Mouse (Mus musculus): ENCODE results near the gene Smad9. TPM values are rescaled to one million over a fixed set of nuclear protein-coding genes. Genes with fewer than 3 reads are reported as not detected.

The Smad9 gene
- polyA plus RNA-seq (2012; rRNA removed) (3.6 and 5.0 TPM in 2 replicates), polyA plus RNA-seq (2014; fragmentation: Nextera tagmentation; extraction: Ambion mirVana) (1.2 and 1.7 TPM in 2 replicates)

DNA sequence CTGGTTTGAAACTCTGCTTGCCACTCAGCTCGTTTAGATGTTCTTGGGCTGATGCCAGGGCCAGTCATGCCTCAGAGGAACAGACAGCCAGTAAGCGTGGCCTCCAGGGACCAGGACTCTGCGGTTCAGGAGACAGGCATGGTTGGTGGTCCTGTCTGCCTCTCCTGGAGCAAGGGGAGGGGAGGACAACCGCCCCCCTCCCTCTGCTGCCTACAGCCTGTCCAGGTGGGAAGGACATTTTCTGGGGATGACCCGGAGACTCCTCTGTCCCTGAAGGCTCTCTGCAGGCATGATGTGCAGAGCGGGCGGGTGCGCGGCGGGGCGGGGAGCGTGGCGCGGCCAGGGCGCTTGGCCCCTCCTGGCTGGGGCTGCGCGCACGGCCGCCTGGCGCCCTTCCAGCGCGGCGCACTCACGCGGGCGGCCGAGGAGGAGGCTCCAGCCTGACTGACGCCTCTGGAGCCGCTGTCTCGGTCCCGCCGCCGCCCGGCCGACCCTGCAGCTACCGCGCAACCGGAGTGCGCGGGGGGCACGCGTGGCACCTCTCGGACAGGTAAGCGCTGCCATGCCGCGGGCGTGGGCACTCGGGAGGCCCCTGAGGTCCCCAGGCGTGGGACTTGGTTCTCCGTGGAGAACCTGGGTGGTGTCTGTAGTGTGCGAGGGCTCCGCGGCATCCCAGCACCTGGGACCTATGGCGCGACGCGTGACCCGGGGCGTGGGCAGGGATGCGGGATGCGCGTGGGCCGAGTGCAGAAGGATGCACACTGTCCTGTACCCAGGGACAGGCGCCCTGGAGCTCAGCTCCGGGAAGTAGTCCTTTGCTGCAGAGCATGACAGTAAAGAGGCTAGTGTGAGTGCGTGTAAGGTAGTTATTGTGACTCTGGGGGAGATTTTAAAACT lies at the start of gene Smad9:
Smad9 (plus strand) TSS at position 438 of the 897 bp plus-strand sequence.
- WGBS: under 1% methylated on average over 52 of the region's 66 CpGs

GRCm38 (mm10) chr3:54708972-54709371 lies 46.4 kb upstream of the Smad9 start:
- Histone ChIP-seq H3K4me1 (ENCODE audit: control insufficient read depth, insufficient read depth, low read length) (no peaks in the 10 kb centered on the region), H3K9ac (ENCODE audit: low read depth, low read length, severe bottlenecking) (no peak overlapping the region), H3K27me3 (ENCODE audit: control insufficient read depth, insufficient read depth, low read length) (no peaks in the 10 kb centered on the region), H3K36me3 (ENCODE audit: control insufficient read depth, insufficient read depth, low read length) (peaks cover 84% of the 10 kb centered on the region), H3K27ac (replicated peaks; ENCODE audit: low read depth, low read length) (no peak overlapping the region), H3K4me3 (replicated peaks; ENCODE audit: low read length) (no peak overlapping the region), H3K9me3 (ENCODE audit: control insufficient read depth, low read length) (no peaks in the 10 kb centered on the region), H3K4me2 (replicated peaks; ENCODE audit: low read depth, low read length, severe bottlenecking) (no peak overlapping the region)
- TF ChIP-seq POLR2A (IDR thresholded peaks at IDR 0.05; ENCODE audit: borderline replicate concordance, extremely low read depth, insufficient read depth, insufficient read length): no peak
- no peak for DNase-seq (ENCODE audit: low spot score)
- no peak for ATAC-seq (ENCODE audit: low FRiP score, low read depth)
- 75% methylated on average over 9 of the region's 9 CpGs for WGBS

More for the DNA sequence above, at the start of gene Smad9:
- TF ChIP-seq POLR2A (IDR thresholded peaks at IDR 0.05; ENCODE audit: borderline replicate concordance, extremely low read depth, insufficient read depth, insufficient read length): no peak
- Histone ChIP-seq H3K4me2 (replicated peaks; ENCODE audit: low read depth, low read length, severe bottlenecking) (peak within 1 kb of the TSS; percentile 98), H3K9me3 (ENCODE audit: control insufficient read depth, low read length) (no peaks in the 10 kb centered on the region), H3K4me1 (ENCODE audit: control insufficient read depth, insufficient read depth, low read length) (peaks cover 11% of the 10 kb centered on the region), H3K36me3 (ENCODE audit: control insufficient read depth, insufficient read depth, low read length) (peaks cover 10% of the 10 kb centered on the region), H3K4me3 (replicated peaks; ENCODE audit: low read length) (peak within 1 kb of the TSS; percentile 75), H3K27ac (replicated peaks; ENCODE audit: low read depth, low read length) (peak within 1 kb of the TSS; percentile 77), H3K27me3 (ENCODE audit: control insufficient read depth, insufficient read depth, low read length) (no peaks in the 10 kb centered on the region), H3K9ac (ENCODE audit: low read depth, low read length, severe bottlenecking) (peak within 1 kb of the TSS; percentile 76)
- peak; percentile 87 for ATAC-seq (ENCODE audit: low FRiP score, low read depth)
- peak; percentile 66 for DNase-seq (ENCODE audit: low spot score)

DNA sequence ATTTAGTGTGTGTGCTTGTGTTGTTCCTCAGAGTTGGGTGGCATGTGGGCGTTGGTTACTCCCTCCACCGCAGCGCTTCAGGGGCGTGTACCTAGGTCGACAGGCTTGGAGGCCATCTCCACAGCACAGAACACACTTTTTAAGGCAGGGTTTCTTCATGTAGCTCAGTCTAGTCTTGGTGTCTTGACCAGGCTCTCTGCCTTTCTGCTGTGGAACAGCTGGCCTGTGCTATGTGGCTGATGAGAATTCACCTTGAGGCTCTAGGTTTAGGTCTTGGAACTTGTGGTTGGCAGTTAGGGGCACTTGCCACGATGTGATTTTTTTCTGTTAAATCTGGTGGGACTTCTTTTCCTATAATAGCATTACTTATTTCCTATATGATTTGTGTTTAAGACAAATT lies 41.1 kb upstream of the Smad9 start, which contains the start of gene Gm21958:
Gm21958 (minus strand) TSS at position 101 of the 400 bp plus-strand sequence.
- TF ChIP-seq POLR2A (IDR thresholded peaks at IDR 0.05; ENCODE audit: borderline replicate concordance, extremely low read depth, insufficient read depth, insufficient read length): no peak
- H3K4me3 ChIP-seq (replicated peaks; ENCODE audit: low read length): no peak within 1 kb of the TSS
- no peak within 1 kb of the TSS for H3K4me2 ChIP-seq (replicated peaks; ENCODE audit: low read depth, low read length, severe bottlenecking)
- WGBS: 92% methylated on average over 6 of the region's 6 CpGs
- H3K27ac ChIP-seq (replicated peaks; ENCODE audit: low read depth, low read length): no peak within 1 kb of the TSS
- ATAC-seq (ENCODE audit: low FRiP score, low read depth) (no peak), DNase-seq (ENCODE audit: low spot score) (no peak)
- H3K4me1 ChIP-seq (ENCODE audit: control insufficient read depth, insufficient read depth, low read length): no peaks in the 10 kb centered on the region
- no peaks in the 10 kb centered on the region for H3K27me3 ChIP-seq (ENCODE audit: control insufficient read depth, insufficient read depth, low read length)
- no peak within 1 kb of the TSS for H3K9ac ChIP-seq (ENCODE audit: low read depth, low read length, severe bottlenecking)
- peaks cover 82% of the 10 kb centered on the region for H3K36me3 ChIP-seq (ENCODE audit: control insufficient read depth, insufficient read depth, low read length)
- H3K9me3 ChIP-seq (ENCODE audit: control insufficient read depth, low read length): no peaks in the 10 kb centered on the region

GRCm38 (mm10) chr3:54715461-54715860 lies 39.9 kb upstream of the Smad9 start:
- H3K36me3 ChIP-seq (ENCODE audit: control insufficient read depth, insufficient read depth, low read length): peaks cover 75% of the 10 kb centered on the region
- DNase-seq (ENCODE audit: low spot score) (no peak), ATAC-seq (ENCODE audit: low FRiP score, low read depth) (no peak)
- no peak overlapping the region for H3K4me3 ChIP-seq (replicated peaks; ENCODE audit: low read length)
- H3K27ac ChIP-seq (replicated peaks; ENCODE audit: low read depth, low read length): no peak overlapping the region
- H3K9ac ChIP-seq (ENCODE audit: low read depth, low read length, severe bottlenecking): no peak overlapping the region
- no peak overlapping the region for H3K4me2 ChIP-seq (replicated peaks; ENCODE audit: low read depth, low read length, severe bottlenecking)
- H3K9me3 ChIP-seq (ENCODE audit: control insufficient read depth, low read length): no peaks in the 10 kb centered on the region
- no peaks in the 10 kb centered on the region for H3K4me1 ChIP-seq (ENCODE audit: control insufficient read depth, insufficient read depth, low read length)
- no peak for TF ChIP-seq POLR2A (IDR thresholded peaks at IDR 0.05; ENCODE audit: borderline replicate concordance, extremely low read depth, insufficient read depth, insufficient read length)
- no peaks in the 10 kb centered on the region for H3K27me3 ChIP-seq (ENCODE audit: control insufficient read depth, insufficient read depth, low read length)
- WGBS: 96% methylated on average over 6 of the region's 6 CpGs

DNA sequence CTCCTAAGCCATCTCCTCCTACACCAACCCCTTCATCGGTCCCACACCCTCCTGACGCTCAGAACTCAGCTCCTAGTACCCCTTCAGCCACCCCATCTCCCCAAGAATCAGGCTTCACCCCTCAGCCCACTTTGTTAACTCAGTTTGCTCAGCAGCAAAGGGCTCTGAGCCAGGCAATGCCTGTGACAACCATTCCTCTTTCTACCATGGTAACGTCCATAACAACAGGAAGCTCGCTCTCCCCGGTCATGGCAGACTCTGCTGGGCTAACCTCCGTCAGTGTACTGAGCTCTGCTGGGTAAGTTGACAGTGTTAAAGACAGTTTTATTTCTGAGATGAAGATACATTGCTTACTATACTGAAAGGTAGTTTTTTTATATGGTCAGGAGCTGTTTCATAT lies 38.0 kb upstream of the Smad9 start:
- no peaks in the 10 kb centered on the region for H3K27me3 ChIP-seq (ENCODE audit: control insufficient read depth, insufficient read depth, low read length)
- no peak for ATAC-seq (ENCODE audit: low FRiP score, low read depth)
- 90% methylated on average over 6 of the region's 6 CpGs for WGBS
- no peak overlapping the region for H3K9ac ChIP-seq (ENCODE audit: low read depth, low read length, severe bottlenecking)
- peaks cover 74% of the 10 kb centered on the region for H3K36me3 ChIP-seq (ENCODE audit: control insufficient read depth, insufficient read depth, low read length)
- no peaks in the 10 kb centered on the region for H3K4me1 ChIP-seq (ENCODE audit: control insufficient read depth, insufficient read depth, low read length)
- H3K4me3 ChIP-seq (replicated peaks; ENCODE audit: low read length): no peak overlapping the region
- TF ChIP-seq POLR2A (IDR thresholded peaks at IDR 0.05; ENCODE audit: borderline replicate concordance, extremely low read depth, insufficient read depth, insufficient read length): no peak
- H3K27ac ChIP-seq (replicated peaks; ENCODE audit: low read depth, low read length): no peak overlapping the region
- no peak for DNase-seq (ENCODE audit: low spot score)
- no peak overlapping the region for H3K4me2 ChIP-seq (replicated peaks; ENCODE audit: low read depth, low read length, severe bottlenecking)
- H3K9me3 ChIP-seq (ENCODE audit: control insufficient read depth, low read length): no peaks in the 10 kb centered on the region

All from limb, embryonic 14.5 days (tissue).